Mouse (Mus musculus) brain, adult 2 months (tissue): ENCODE measurements around the gene Slamf9.

Source experiments
- DNase-seq: peaks from one replicate; pipeline ENCODE4 v3.0.0; 2011; ENCODE audit warnings: low read depth, low spot score

The Slamf9 gene

DNA sequence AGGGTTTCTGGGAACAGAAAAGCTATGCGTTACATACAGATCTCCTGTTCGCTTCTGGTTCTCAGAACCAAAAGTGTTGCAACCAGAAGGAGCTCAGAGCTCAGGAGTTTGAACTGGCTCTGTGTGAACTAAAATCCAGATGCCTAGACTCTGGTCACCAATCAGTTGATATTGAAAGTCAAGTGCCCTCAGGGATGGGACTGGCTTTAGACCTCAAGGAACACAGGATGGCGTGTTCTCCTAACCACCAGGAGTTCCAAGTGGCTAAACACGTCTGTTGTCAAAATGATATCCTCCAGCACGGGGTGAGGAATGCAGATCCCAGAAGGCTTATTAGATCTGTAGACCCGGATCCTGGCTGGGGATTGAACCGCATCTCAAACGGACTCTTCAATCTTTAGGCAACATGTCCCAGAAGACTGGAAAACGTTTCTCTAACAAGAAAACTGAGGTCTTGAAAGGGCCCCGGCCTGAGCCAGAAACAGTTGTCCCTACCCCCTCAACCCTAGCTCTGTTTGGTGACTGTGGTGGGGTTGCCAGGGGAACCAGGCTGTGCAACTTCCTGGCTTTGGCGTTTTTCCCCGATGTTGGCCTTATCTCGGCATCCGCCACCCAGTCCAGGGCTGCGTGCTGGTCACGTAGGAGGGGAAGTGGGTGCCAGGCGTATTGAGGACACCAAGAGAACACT lies 38.5 kb downstream of the Slamf9 start:
- peak; percentile 60 for DNase-seq

- no peak for DNase-seq
Measured at GRCm38 (mm10) chr1:172514213-172514529, 39.0 kb downstream of the Slamf9 start.

- no peak for DNase-seq
Measured at GRCm38 (mm10) chr1:172514551-172515268, 39.6 kb downstream of the Slamf9 start.

DNA sequence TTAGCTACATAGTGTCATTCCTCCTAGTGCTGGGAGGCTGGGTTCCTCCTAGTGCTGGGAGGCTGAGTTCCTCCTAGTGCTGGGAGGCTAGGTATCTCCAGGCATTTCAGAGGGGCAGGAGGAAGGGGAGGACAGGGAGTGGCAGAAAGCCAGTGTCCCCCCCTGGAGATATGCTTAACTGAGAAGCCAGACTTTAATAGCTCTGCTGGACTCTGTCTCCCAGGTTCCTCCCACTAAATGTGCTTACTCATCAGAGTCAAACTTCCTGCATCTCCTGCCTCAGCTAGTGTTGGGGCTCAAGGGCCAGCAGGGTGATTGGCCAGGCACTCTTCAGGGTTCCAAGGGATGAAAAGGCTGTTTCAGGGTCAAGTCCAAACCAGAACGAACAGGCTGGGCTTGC lies 40.2 kb downstream of the Slamf9 start:
- no peak for DNase-seq

- DNase-seq: no peak
Measured at GRCm38 (mm10) chr1:172518013-172518412, 42.9 kb downstream of the Slamf9 start.

GRCm38 (mm10) chr1:172519644-172520043 lies 44.5 kb downstream of the Slamf9 start:
- DNase-seq: no peak

DNA sequence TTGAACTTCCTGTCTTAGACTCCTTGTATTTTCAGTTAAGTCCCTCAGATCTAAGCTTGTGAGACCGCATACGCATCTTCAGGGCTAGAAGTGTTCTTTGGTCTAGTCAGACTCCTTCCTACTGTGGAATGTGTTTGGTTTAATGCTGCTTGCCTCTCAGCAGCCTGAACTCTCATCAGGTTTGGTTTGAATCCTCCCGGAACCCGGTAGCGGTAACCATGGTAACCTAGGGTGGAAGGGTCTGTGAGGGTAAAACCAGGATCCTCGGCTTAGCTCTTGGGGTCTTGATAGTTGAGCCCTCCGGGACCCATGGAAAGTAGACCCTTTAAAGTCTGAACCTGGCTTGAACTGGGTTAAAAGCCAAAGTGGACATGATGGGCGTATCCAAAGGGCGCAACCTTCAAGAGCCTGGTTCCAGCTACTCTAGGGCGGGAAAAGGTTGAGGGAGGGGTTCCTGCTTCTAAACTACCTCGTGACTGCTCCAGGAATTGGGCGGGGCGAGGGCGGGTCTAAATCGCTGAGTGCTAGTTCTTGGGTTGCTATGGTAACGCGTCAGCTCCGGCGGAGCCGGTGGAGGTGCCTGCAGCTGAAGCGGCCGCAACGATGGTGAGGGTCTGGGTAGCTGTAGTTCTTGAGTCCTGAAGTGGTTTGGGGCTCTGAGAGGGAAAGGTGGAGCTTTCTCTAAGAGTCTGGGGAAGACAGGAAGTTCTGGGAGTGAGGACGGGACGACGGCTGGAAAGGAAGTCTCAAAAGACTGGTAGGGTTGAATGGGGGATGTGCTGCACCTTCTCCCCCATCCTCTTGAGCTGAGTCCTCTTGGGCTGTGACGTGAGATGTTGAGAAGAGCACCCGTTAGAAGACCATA lies 45.6 kb downstream of the Slamf9 start, which contains the start of gene Cfap45:
TSS of gene Cfap45 (plus strand) at position 226 of the 865 bp plus-strand sequence.
- peak; percentile 90 for DNase-seq

DNA sequence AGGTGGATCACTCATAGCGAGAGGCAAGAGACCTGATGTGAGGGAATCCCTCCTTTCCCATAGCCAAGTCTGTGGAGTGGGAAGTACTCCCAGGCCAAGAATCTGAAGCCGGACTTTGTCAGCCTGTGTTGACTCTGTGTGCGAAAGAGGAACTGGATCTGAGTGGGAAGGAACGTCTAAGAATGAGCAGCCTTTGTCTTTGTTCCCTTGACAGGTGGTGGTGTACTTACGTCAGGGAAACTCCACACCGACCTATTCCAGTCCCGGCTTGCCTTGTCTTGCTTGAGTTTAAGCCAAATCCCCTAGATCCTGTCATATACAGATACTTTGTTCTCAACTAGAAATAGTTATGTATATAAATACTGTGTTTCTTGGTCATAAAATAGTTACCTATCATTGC lies 47.4 kb downstream of the Slamf9 start:
- no peak for DNase-seq

- peak; percentile 39 for DNase-seq
Measured at GRCm38 (mm10) chr1:172523699-172524101, 48.5 kb downstream of the Slamf9 start.

- peak; percentile 52 for DNase-seq
Measured at GRCm38 (mm10) chr1:172525027-172525764, 50.0 kb downstream of the Slamf9 start.

GRCm38 (mm10) chr1:172525971-172526370 lies 50.8 kb downstream of the Slamf9 start:
- no peak for DNase-seq

DNA sequence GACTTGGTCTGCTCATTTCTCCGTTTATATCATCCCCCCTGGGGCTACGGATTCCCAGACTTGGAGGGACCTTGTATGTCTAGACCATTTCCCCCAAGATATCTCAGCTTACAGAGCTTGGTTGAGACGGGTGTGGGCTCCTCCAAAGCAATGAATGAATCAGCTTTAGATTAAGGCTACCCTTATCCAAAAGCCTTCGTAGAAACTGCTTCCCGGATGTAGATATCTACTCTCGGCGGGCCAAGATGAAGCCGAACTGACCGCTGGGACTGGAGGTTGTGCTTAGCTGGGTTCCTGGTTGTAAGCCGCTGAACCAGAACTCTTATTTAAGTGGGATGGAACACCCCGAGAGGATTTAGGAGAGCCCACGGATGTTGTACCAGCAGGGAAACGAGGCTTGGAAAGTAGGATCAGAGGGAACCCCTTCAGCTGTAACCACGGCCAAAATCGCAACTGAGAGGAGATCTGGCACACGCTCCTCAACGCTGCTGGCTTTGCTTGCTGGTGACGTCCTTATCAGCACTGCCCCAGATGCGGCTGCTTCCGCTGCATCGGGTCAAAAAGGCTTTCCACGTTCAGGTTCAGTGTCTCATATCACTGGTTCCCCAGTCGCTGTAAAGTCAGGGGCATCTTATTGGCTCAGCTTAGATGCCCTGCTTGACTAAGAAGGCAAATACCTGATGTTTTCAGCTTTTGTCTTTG lies 51.4 kb downstream of the Slamf9 start:
- no peak for DNase-seq

DNA sequence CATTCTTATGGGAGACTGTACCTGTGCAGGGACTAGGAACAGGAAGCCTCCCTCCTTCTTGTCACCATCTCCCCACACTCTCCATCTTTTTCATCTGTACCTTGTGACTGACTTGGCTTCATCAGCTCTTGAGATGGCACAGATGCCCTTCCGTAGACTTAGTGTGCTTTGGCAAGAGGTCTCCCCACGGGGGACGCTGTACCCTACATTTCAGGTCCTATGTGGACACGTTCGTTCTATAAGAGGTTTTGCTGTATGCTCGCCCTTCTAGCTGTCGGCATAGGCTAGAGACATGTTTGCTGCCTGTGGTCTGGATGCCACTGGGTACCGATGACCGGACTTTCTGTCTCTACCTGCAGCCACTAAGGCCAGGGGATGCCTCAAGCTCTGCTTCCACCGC lies 52.3 kb downstream of the Slamf9 start:
- no peak for DNase-seq
